Mouse (Mus musculus): ENCODE results near the gene Olfr665. TPM values are rescaled to one million over a fixed set of nuclear protein-coding genes. Genes with fewer than 3 reads are reported as not detected.

Gene Olfr665
- total and polyA plus RNA-seq, 2 experiments from 2014 or later = not detected

GRCm38 (mm10) chr7:104857683-104858082 lies 20.1 kb upstream of the Olfr665 start:
- Histone ChIP-seq H3K27me3 (ENCODE audit: insufficient read depth, low read length) (no peaks in the 10 kb centered on the region), H3K4me3 (ENCODE audit: low read depth, low read length) (no peak overlapping the region), H3K9ac (replicated peaks; ENCODE audit: low read length, poor library complexity, severe bottlenecking) (no peak overlapping the region), H3K27ac (ENCODE audit: low read depth, low read length) (no peak overlapping the region), H3K9me3 (ENCODE audit: low read length) (no peaks in the 10 kb centered on the region), H3K4me1 (ENCODE audit: insufficient read depth, low read length) (no peaks in the 10 kb centered on the region), H3K4me2 (ENCODE audit: low read depth, low read length, poor library complexity, severe bottlenecking) (no peak overlapping the region), H3K36me3 (ENCODE audit: insufficient read depth, low read length) (no peaks in the 10 kb centered on the region)
- no peak for TF ChIP-seq CTCF (IDR thresholded peaks at IDR 0.05)
- ATAC-seq (ENCODE audit: low FRiP score) (no peak), DNase-seq (ENCODE audit: low spot score) (no peak)
- 81% methylated on average over 1 of the region's 1 CpGs for WGBS

GRCm38 (mm10) chr7:104861381-104861780 lies 16.4 kb upstream of the Olfr665 start:
- Histone ChIP-seq H3K27me3 (ENCODE audit: insufficient read depth, low read length) (no peaks in the 10 kb centered on the region), H3K4me2 (ENCODE audit: low read depth, low read length, poor library complexity, severe bottlenecking) (no peak overlapping the region), H3K27ac (ENCODE audit: low read depth, low read length) (no peak overlapping the region), H3K4me3 (ENCODE audit: low read depth, low read length) (no peak overlapping the region), H3K36me3 (ENCODE audit: insufficient read depth, low read length) (no peaks in the 10 kb centered on the region), H3K9ac (replicated peaks; ENCODE audit: low read length, poor library complexity, severe bottlenecking) (no peak overlapping the region), H3K4me1 (ENCODE audit: insufficient read depth, low read length) (no peaks in the 10 kb centered on the region), H3K9me3 (ENCODE audit: low read length) (no peaks in the 10 kb centered on the region)
- no peak for TF ChIP-seq CTCF (IDR thresholded peaks at IDR 0.05)
- no peak for ATAC-seq (ENCODE audit: low FRiP score)
- DNase-seq (ENCODE audit: low spot score) = no peak
- WGBS = 80% methylated on average over 3 of the region's 3 CpGs

- Histone ChIP-seq H3K9ac (replicated peaks; ENCODE audit: low read length, poor library complexity, severe bottlenecking) (no peak within 1 kb of the TSS), H3K4me3 (ENCODE audit: low read depth, low read length) (no peak within 1 kb of the TSS), H3K4me2 (ENCODE audit: low read depth, low read length, poor library complexity, severe bottlenecking) (no peak within 1 kb of the TSS), H3K4me1 (ENCODE audit: insufficient read depth, low read length) (no peaks in the 10 kb centered on the region), H3K27ac (ENCODE audit: low read depth, low read length) (no peak within 1 kb of the TSS), H3K36me3 (ENCODE audit: insufficient read depth, low read length) (no peaks in the 10 kb centered on the region), H3K27me3 (ENCODE audit: insufficient read depth, low read length) (no peaks in the 10 kb centered on the region), H3K9me3 (ENCODE audit: low read length) (no peaks in the 10 kb centered on the region)
- no peak for DNase-seq (ENCODE audit: low spot score)
- no peak for ATAC-seq (ENCODE audit: low FRiP score)
- WGBS = 86% methylated on average over 2 of the region's 2 CpGs
- TF ChIP-seq CTCF (IDR thresholded peaks at IDR 0.05) = no peak
Measured at GRCm38 (mm10) chr7:104895852-104896251, 18.0 kb downstream of the Olfr665 start, which contains the start of gene Olfr666. Olfr666 (minus strand) TSS chr7:104895952.

- DNase-seq (ENCODE audit: low spot score) (no peak), ATAC-seq (ENCODE audit: low FRiP score) (no peak)
- Histone ChIP-seq H3K4me2 (ENCODE audit: low read depth, low read length, poor library complexity, severe bottlenecking) (no peak within 1 kb of the TSS), H3K27me3 (ENCODE audit: insufficient read depth, low read length) (no peaks in the 10 kb centered on the region), H3K36me3 (ENCODE audit: insufficient read depth, low read length) (no peaks in the 10 kb centered on the region), H3K4me1 (ENCODE audit: insufficient read depth, low read length) (no peaks in the 10 kb centered on the region), H3K4me3 (ENCODE audit: low read depth, low read length) (no peak within 1 kb of the TSS), H3K27ac (ENCODE audit: low read depth, low read length) (no peak within 1 kb of the TSS), H3K9me3 (ENCODE audit: low read length) (no peaks in the 10 kb centered on the region), H3K9ac (replicated peaks; ENCODE audit: low read length, poor library complexity, severe bottlenecking) (no peak within 1 kb of the TSS)
- 91% methylated on average over 1 of the region's 1 CpGs for WGBS
- no peak for TF ChIP-seq CTCF (IDR thresholded peaks at IDR 0.05)
Measured at GRCm38 (mm10) chr7:104921382-104921781, 43.6 kb downstream of the Olfr665 start, which contains the start of gene Olfr667. Olfr667 (minus strand) TSS chr7:104921482.

- TF ChIP-seq CTCF (IDR thresholded peaks at IDR 0.05) = no peak
- no peak within 1 kb of the TSS for H3K4me2 ChIP-seq (ENCODE audit: low read depth, low read length, poor library complexity, severe bottlenecking)
- H3K27me3 ChIP-seq (ENCODE audit: insufficient read depth, low read length) = no peaks in the 10 kb centered on the region
- H3K4me3 ChIP-seq (ENCODE audit: low read depth, low read length) = no peak within 1 kb of the TSS
- DNase-seq (ENCODE audit: low spot score) (no peak), ATAC-seq (ENCODE audit: low FRiP score) (no peak)
- no peaks in the 10 kb centered on the region for H3K4me1 ChIP-seq (ENCODE audit: insufficient read depth, low read length)
- H3K9me3 ChIP-seq (ENCODE audit: low read length) = no peaks in the 10 kb centered on the region
- no peaks in the 10 kb centered on the region for H3K36me3 ChIP-seq (ENCODE audit: insufficient read depth, low read length)
- no peak within 1 kb of the TSS for H3K27ac ChIP-seq (ENCODE audit: low read depth, low read length)
- 77% methylated on average over 1 of the region's 1 CpGs for WGBS
- H3K9ac ChIP-seq (replicated peaks; ENCODE audit: low read length, poor library complexity, severe bottlenecking) = no peak within 1 kb of the TSS
Measured at GRCm38 (mm10) chr7:104927957-104928356, 50.1 kb downstream of the Olfr665 start, which contains the start of gene Olfr668. Olfr668 (minus strand) TSS chr7:104928057.

Other genes starting within 250 kb of the Olfr665 start
- gene Olfr658, start 230.7 kb upstream of the Olfr665 start, total RNA-seq (2014; rRNA removed) = 0.05 and 0.42 TPM in 2 replicates
- 0.20 and 0.25 TPM in 2 replicates for gene Olfr658, start 230.7 kb upstream of the Olfr665 start, polyA plus RNA-seq (2015; fragmentation: Nextera tagmentation; extraction: Ambion mirVana)
- not detected in 2 replicates for gene Olfr659, start 211.3 kb upstream of the Olfr665 start, total RNA-seq (2014; rRNA removed)
- gene Olfr659, start 211.3 kb upstream of the Olfr665 start, polyA plus RNA-seq (2015; fragmentation: Nextera tagmentation; extraction: Ambion mirVana) = not detected in 2 replicates
- gene Olfr661, start 191.5 kb upstream of the Olfr665 start, total RNA-seq (2014; rRNA removed) = not detected in 2 replicates
- gene Olfr661, start 191.5 kb upstream of the Olfr665 start, polyA plus RNA-seq (2015; fragmentation: Nextera tagmentation; extraction: Ambion mirVana) = not detected in 2 replicates
- gene Usp17le, start 100.6 kb upstream of the Olfr665 start, total RNA-seq (2014; rRNA removed) = not detected in 2 replicates
- not detected in 2 replicates for gene Usp17le, start 100.6 kb upstream of the Olfr665 start, polyA plus RNA-seq (2015; fragmentation: Nextera tagmentation; extraction: Ambion mirVana)
- not detected in 2 replicates for gene Usp17lb, start 35.4 kb upstream of the Olfr665 start, total RNA-seq (2014; rRNA removed)
- not detected in 2 replicates for gene Usp17lb, start 35.4 kb upstream of the Olfr665 start, polyA plus RNA-seq (2015; fragmentation: Nextera tagmentation; extraction: Ambion mirVana)
- gene Usp17la, start 21.0 kb upstream of the Olfr665 start, total RNA-seq (2014; rRNA removed) = not detected in 2 replicates
- gene Usp17la, start 21.0 kb upstream of the Olfr665 start, polyA plus RNA-seq (2015; fragmentation: Nextera tagmentation; extraction: Ambion mirVana) = not detected in 2 replicates
- gene Olfr666, start 17.9 kb downstream of the Olfr665 start, total RNA-seq (2014; rRNA removed) = not detected in 2 replicates
- not detected in 2 replicates for gene Olfr666, start 17.9 kb downstream of the Olfr665 start, polyA plus RNA-seq (2015; fragmentation: Nextera tagmentation; extraction: Ambion mirVana)
- gene Olfr667, start 43.5 kb downstream of the Olfr665 start, total RNA-seq (2014; rRNA removed) = not detected in 2 replicates
- gene Olfr667, start 43.5 kb downstream of the Olfr665 start, polyA plus RNA-seq (2015; fragmentation: Nextera tagmentation; extraction: Ambion mirVana) = not detected in 2 replicates
- gene Olfr668, start 50.0 kb downstream of the Olfr665 start, total RNA-seq (2014; rRNA removed) = not detected in 2 replicates
- not detected in 2 replicates for gene Olfr668, start 50.0 kb downstream of the Olfr665 start, polyA plus RNA-seq (2015; fragmentation: Nextera tagmentation; extraction: Ambion mirVana)
- gene Olfr669, start 56.2 kb downstream of the Olfr665 start, total RNA-seq (2014; rRNA removed) = not detected in 2 replicates
- not detected in 2 replicates for gene Olfr669, start 56.2 kb downstream of the Olfr665 start, polyA plus RNA-seq (2015; fragmentation: Nextera tagmentation; extraction: Ambion mirVana)
- not detected in 2 replicates for gene Olfr670, start 84.6 kb downstream of the Olfr665 start, total RNA-seq (2014; rRNA removed)
- gene Olfr670, start 84.6 kb downstream of the Olfr665 start, polyA plus RNA-seq (2015; fragmentation: Nextera tagmentation; extraction: Ambion mirVana) = not detected in 2 replicates
- gene Olfr671, start 101.1 kb downstream of the Olfr665 start, total RNA-seq (2014; rRNA removed) = not detected in 2 replicates
- gene Olfr671, start 101.1 kb downstream of the Olfr665 start, polyA plus RNA-seq (2015; fragmentation: Nextera tagmentation; extraction: Ambion mirVana) = not detected in 2 replicates
- not detected in 2 replicates for gene Olfr672, start 124.0 kb downstream of the Olfr665 start, total RNA-seq (2014; rRNA removed)
- not detected in 2 replicates for gene Olfr672, start 124.0 kb downstream of the Olfr665 start, polyA plus RNA-seq (2015; fragmentation: Nextera tagmentation; extraction: Ambion mirVana)
- not detected in 2 replicates for gene Olfr675, start 150.4 kb downstream of the Olfr665 start, total RNA-seq (2014; rRNA removed)
- not detected in 2 replicates for gene Olfr675, start 150.4 kb downstream of the Olfr665 start, polyA plus RNA-seq (2015; fragmentation: Nextera tagmentation; extraction: Ambion mirVana)
- not detected in 2 replicates for gene Olfr676, start 154.7 kb downstream of the Olfr665 start, total RNA-seq (2014; rRNA removed)
- gene Olfr676, start 154.7 kb downstream of the Olfr665 start, polyA plus RNA-seq (2015; fragmentation: Nextera tagmentation; extraction: Ambion mirVana) = not detected in 2 replicates
- gene Olfr677, start 173.3 kb downstream of the Olfr665 start, total RNA-seq (2014; rRNA removed) = not detected in 2 replicates
- not detected in 2 replicates for gene Olfr677, start 173.3 kb downstream of the Olfr665 start, polyA plus RNA-seq (2015; fragmentation: Nextera tagmentation; extraction: Ambion mirVana)
- gene Olfr678, start 186.4 kb downstream of the Olfr665 start, total RNA-seq (2014; rRNA removed) = not detected in 2 replicates
- gene Olfr678, start 186.4 kb downstream of the Olfr665 start, polyA plus RNA-seq (2015; fragmentation: Nextera tagmentation; extraction: Ambion mirVana) = not detected in 2 replicates
- not detected in 2 replicates for gene Olfr679, start 203.2 kb downstream of the Olfr665 start, total RNA-seq (2014; rRNA removed)
- gene Olfr679, start 203.2 kb downstream of the Olfr665 start, polyA plus RNA-seq (2015; fragmentation: Nextera tagmentation; extraction: Ambion mirVana) = not detected in 2 replicates
- gene Olfr680-ps1, start 214.8 kb downstream of the Olfr665 start, total RNA-seq (2014; rRNA removed) = not detected in 2 replicates
- not detected in 2 replicates for gene Olfr680-ps1, start 214.8 kb downstream of the Olfr665 start, polyA plus RNA-seq (2015; fragmentation: Nextera tagmentation; extraction: Ambion mirVana)
- gene Olfr681, start 238.8 kb downstream of the Olfr665 start, total RNA-seq (2014; rRNA removed) = not detected in 2 replicates
- not detected in 2 replicates for gene Olfr681, start 238.8 kb downstream of the Olfr665 start, polyA plus RNA-seq (2015; fragmentation: Nextera tagmentation; extraction: Ambion mirVana)

All from midbrain, postnatal 0 days (tissue).